Mouse (Mus musculus): ENCODE data around the gene Gal3st1.
"Not testable (repeated sequence)": the region's sequence is repeated elsewhere in the genome, so short reads cannot be mapped to it uniquely, and the experiment has no call there.

Gene Gal3st1

GRCm38 (mm10) chr11:3982275-3983209, 894 bp upstream of the Gal3st1 start:
- DNase-seq (ENCODE audit: low read depth): no peak

GRCm38 (mm10) chr11:3983863-3984745, 668 bp downstream of the Gal3st1 start:
- DNase-seq (ENCODE audit: low read depth): no peak

GRCm38 (mm10) chr11:3989748-3990147, 6.3 kb downstream of the Gal3st1 start:
- DNase-seq (ENCODE audit: low read depth): no peak

GRCm38 (mm10) chr11:3993132-3993531, 9.7 kb downstream of the Gal3st1 start:
- DNase-seq (ENCODE audit: low read depth): no peak

- no peak for DNase-seq (ENCODE audit: low read depth)
These were observed 10.5 kb downstream of the Gal3st1 start for GRCm38 (mm10) chr11:3993914-3994313.

GRCm38 (mm10) chr11:3995511-3995910, 12.1 kb downstream of the Gal3st1 start:
- DNase-seq (ENCODE audit: low read depth): no peak

- no peak for DNase-seq (ENCODE audit: low read depth)
These were observed 13.4 kb downstream of the Gal3st1 start for GRCm38 (mm10) chr11:3996840-3997239.

GRCm38 (mm10) chr11:3997978-3998720, 14.7 kb downstream of the Gal3st1 start:
- peak; percentile 34 for DNase-seq (ENCODE audit: low read depth)

GRCm38 (mm10) chr11:3999547-3999946, 16.1 kb downstream of the Gal3st1 start:
- no peak for DNase-seq (ENCODE audit: low read depth)

- peak; percentile 58 for DNase-seq (ENCODE audit: low read depth)
These were observed 18.2 kb downstream of the Gal3st1 start for GRCm38 (mm10) chr11:4001603-4002002.

GRCm38 (mm10) chr11:4005220-4005805, 21.9 kb downstream of the Gal3st1 start:
- no peak for DNase-seq (ENCODE audit: low read depth)

GRCm38 (mm10) chr11:4006462-4006861, 23.0 kb downstream of the Gal3st1 start:
- no peak for DNase-seq (ENCODE audit: low read depth)

GRCm38 (mm10) chr11:4012616-4013015, 29.2 kb downstream of the Gal3st1 start:
- DNase-seq (ENCODE audit: low read depth): no peak

GRCm38 (mm10) chr11:4015796-4016195, 32.4 kb downstream of the Gal3st1 start:
- DNase-seq (ENCODE audit: low read depth): not testable (repeated sequence)

GRCm38 (mm10) chr11:4022111-4022510, 38.7 kb downstream of the Gal3st1 start:
- not testable (repeated sequence) for DNase-seq (ENCODE audit: low read depth)

- no peak for DNase-seq (ENCODE audit: low read depth)
These were observed 39.9 kb downstream of the Gal3st1 start for GRCm38 (mm10) chr11:4023321-4023720.

GRCm38 (mm10) chr11:4027066-4027465, 43.6 kb downstream of the Gal3st1 start:
- no peak for DNase-seq (ENCODE audit: low read depth)

GRCm38 (mm10) chr11:4027561-4028334, 44.3 kb downstream of the Gal3st1 start:
- no peak for DNase-seq (ENCODE audit: low read depth)

GRCm38 (mm10) chr11:4029343-4029742, 45.9 kb downstream of the Gal3st1 start:
- DNase-seq (ENCODE audit: low read depth): no peak

GRCm38 (mm10) chr11:4031126-4031941, 47.9 kb downstream of the Gal3st1 start, which contains the start of gene Sec14l4:
TSS of gene Sec14l4 (plus strand) at chr11:4031462.
- DNase-seq (ENCODE audit: low read depth): no peak
